Mouse (Mus musculus) heart, adult 10 weeks (tissue): ENCODE measurements around the gene Cgn. TPM values are rescaled to one million over a fixed set of nuclear protein-coding genes. Genes with fewer than 3 reads are reported as not detected.

ENCODE experiments used
- polyA plus RNA-seq: library from polyadenylated mRNA; stranded (reverse); fragments of 350-450 nt; fragmentation: Illumina TruSeq; extraction: RNeasy Lipid Tissue Mini Kit (QIAGEN cat#74804); gene quantifications from one replicate; pipeline ENCODE4 v1.2.3, GENCODE M21; 2014; ENCODE audit warnings: low read depth, low replicate concordance

Cgn gene
- polyA plus RNA-seq: 0.42 TPM

DNA sequence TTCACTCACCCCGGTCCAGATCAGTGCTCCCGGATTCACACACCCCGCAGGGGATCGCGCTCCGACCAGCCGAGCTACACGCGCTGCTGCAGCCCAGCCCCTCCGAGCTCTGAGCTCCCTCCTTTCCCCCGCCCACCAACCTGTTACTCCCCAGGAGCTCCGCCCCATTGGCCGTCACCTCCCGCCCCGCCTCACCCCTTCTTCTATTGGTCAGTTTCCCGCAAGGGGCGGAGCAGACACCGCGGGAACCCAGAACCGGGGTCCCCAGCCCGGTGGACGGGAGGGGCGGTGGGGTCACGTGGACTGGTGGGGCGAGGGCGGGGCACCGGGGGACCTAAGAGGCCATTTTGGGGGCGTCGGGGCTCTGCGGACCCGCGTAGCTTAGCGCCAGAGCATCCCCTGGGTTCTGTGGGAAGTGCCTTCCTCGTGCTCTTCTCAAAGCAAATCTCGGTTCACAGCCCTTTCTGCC, at the start of gene Cgn:
TSS of gene Cgn (minus strand) at position 126 of the 469 bp plus-strand sequence.

Other genes with a start within 250 kb of the Cgn start
- 20.0 TPM for gene Snx27, start 203.8 kb downstream of the Cgn start, polyA plus RNA-seq
- gene Gm10972, start 143.4 kb downstream of the Cgn start, polyA plus RNA-seq: not detected
- gene Tuft1, start 127.6 kb downstream of the Cgn start, polyA plus RNA-seq: 1.9 TPM
- 3.5 TPM for gene Selenbp2, start 92.9 kb downstream of the Cgn start, polyA plus RNA-seq
- 12.5 TPM for gene Pogz, start 51.1 kb upstream of the Cgn start, polyA plus RNA-seq
- gene Psmb4, start 100.5 kb upstream of the Cgn start, polyA plus RNA-seq: 214 TPM
- gene Selenbp1, start 146.6 kb upstream of the Cgn start, polyA plus RNA-seq: 210 TPM
- 4.9 TPM for gene Rfx5, start 167.6 kb upstream of the Cgn start, polyA plus RNA-seq
- 25.4 TPM for gene Pi4kb, start 188.2 kb upstream of the Cgn start, polyA plus RNA-seq
- gene Zfp687, start 229.0 kb upstream of the Cgn start, polyA plus RNA-seq: 9.7 TPM